Mouse (Mus musculus): ENCODE data around the gene Iqcd. TPM values are rescaled to one million over a fixed set of nuclear protein-coding genes. Genes with fewer than 3 reads are reported as not detected.

The Iqcd gene
- total RNA-seq, 2 experiments from 2014 or later, result not detected

GRCm38 (mm10) chr5:120631128-120631527, 42.3 kb downstream of the Iqcd start:
- DNase-seq, result no peak

DNA sequence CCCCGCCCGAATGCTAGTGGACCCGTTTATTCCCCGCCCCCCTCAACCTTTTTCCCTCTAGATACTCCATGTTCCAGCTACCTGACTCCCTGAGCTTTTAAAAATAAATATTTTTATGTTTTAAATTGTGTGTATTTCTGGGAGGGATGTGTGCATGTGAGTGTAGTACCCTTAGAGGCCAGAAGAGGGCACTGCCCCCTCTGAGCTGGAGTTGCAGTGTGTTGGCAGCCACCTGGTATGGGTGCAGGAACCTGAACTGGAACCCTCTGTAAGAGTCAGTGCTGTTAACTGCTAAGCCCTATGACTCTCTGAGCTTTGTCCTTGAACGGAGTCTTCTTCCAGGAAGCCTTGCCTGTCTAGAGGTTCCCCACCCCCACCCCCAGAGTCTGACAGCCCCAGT, 43.1 kb downstream of the Iqcd start:
- no peak for DNase-seq

DNA sequence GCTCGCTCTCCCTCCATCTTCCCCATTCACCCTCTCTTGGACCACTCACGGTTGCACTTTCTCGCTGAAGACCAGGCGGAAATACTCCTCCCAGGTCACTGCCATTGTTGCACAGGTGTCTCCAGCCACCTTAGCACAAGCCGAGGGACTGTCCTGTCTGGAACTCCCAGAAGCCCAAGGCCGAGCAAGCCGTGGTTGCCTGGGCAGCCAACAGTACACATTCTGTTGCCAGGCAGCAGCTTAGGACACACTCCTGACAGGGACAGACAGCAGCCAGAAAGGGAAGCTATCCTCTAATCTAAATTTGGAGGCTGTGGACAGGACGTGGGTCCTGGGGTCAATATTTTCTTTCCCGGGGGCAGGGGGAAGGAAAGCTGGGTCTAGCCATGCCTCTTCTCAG, 45.3 kb downstream of the Iqcd start, which contains the start of gene Cfap73:
Cfap73 (minus strand) TSS at position 105 of the 400 bp plus-strand sequence.
- peak in 1 of 2 experiments; percentile 46 for DNase-seq

DNA sequence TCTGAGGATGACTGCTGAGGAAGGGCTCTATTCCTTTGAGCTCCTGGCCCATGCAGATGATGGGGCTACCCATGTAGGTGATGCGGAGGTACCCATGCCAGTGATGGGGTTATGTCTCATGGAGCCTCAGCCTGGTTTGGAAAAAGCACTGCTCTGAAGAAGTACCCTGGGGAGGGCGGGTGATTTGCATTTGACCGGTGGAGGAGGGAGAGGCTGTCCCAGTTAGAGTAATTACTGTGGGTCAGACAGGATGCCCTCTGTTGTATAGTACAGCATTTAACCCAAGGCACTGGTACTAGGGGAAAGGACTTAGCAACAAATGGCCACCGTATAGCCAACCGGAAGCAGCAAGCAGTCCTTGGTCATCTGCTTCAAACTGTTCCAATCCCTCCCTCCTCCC, 46.0 kb downstream of the Iqcd start:
- DNase-seq, result no peak

DNA sequence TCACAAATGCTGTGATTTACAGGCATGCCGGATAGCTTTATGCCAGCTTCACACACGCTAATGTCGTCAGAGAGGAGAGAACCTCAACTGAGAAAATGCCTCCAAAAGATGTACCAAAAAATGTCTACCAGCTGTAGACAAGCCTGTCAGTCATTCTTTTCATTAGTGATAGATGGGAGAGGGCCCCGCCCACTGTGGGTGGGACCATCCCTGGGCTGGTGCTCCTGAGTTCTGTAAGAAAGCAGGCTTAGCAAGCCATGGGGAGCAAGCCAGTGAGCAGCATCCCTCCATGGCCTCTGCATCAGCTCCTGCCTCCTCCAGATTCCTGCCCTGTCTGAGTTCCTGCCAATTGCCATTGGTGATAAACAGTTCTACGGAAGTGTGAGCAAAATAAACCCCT, 46.8 kb downstream of the Iqcd start:
- DNase-seq, result no peak

DNA sequence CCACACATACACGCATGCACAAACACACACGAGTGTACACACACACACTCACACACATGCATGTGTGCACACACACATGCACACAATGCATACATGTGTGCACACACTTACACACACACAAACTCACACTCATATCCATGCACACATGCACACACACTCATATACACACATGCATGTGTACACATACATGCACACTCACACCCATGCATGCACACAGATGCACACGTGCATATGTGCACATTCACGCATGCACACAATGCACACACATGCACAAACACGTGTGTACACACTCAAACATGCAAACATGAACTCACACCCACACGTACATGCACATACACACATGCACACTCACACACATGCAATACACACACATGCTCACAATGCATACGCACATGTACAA, 51.3 kb downstream of the Iqcd start:
- no peak for DNase-seq

DNA sequence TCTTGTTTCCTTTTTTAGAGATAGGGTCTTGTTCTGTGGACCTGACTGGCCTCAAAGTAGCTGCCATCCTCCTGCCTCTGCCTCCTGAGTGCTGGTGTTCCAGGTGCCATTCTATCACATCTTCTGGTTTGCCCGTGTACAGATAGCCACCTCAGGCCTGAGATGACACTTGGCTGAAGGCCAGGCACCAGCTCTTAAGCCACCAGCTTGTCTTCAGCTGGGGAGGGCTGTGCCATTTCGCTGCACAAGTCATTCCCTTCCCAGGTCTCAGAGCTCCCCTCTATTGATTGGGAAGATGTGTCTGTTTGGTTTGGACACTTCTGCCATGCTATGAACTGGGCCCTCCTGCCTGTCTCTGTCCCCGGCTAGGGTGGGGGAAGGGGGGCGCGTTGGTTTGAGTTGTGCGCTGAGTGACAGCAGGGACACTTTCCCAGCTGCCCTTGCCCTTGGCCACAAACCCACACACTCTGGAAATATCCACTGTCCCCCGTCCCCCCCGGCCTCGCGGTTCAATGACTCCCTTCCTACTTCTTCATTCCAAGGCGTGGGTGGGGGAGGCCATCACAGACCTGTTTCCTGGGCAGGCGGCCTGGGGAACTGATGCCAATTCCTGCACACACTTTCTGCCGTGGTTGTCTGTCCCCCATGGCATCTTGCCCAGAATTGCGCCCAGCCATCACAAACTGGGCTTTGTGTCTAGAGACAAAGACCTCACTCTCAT, 54.7 kb downstream of the Iqcd start:
- no peak for DNase-seq

- DNase-seq, result no peak
These were observed 55.4 kb downstream of the Iqcd start for GRCm38 (mm10) chr5:120644227-120644626.

DNA sequence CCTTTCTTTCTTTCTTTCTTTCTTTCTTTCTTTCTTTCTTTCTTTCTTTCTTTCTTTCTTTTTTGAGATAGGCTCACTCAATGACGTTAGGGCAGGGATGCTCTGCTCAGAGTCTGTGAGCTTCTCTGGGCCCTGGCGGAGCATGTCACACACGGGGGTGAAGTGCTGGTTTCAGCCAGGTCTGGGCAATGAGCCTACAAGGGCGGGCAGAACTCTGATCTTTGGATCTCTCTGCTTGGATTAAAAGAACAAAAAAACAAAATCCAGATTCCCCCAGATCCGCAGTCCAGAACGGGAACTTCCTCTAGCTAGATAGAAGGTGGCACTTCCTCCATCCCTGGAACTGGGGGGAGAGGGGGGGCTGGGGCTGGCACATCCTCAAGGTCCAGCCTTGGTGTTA, 57.0 kb downstream of the Iqcd start:
- DNase-seq, result no peak

DNA sequence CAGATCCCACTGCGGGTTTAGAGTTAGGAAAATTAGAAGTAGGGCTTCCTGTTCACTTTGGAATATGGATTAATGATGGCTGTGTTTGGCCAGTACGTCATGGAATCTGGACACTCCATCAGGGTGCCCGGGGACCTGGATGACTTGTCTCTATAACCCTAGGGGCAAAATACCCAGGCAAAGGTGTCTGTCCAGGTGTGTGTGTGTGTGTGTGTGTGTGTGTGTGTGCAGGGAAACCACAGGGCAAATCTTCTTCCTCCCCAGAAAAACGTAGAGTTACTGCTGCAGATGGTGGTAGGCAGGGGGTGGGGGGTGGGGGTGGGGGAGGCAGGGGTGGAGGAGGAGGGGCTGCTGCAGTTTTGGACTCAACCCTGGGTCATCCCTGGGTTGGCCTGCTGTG, 58.5 kb downstream of the Iqcd start:
- no peak for DNase-seq

DNA sequence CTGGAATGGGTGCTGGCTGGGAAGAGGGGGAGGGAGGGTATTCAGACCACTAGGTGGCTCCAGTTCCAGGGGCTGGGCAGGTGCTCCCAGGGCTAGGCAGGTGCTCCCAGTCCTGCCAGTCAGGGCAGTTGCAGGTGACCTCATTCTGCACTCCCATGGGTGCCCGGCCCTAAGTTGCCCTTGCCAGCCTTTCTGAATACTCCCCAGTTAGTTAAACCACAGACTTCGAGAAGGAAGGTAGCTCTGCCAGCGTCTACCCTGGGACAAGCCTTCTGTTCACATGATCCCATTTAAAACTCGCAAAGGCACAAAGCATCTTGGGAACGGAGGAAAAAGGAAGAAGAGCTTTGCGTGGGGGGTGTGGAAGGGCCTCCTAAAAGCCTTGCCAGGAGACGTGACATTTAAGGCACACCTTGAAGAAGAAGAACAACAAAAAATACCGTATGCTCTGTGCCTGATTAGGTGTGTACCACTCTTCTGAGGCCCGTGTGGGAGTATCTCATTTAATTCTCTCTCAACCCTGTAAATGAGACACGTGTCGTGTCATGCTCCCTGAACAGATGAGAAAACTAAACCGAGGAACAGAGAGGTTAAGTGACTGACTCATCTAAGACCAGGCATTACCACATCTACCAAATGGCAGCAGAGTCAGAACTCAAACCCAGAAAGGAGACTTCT, 59.1 kb downstream of the Iqcd start:
- no peak for DNase-seq

DNA sequence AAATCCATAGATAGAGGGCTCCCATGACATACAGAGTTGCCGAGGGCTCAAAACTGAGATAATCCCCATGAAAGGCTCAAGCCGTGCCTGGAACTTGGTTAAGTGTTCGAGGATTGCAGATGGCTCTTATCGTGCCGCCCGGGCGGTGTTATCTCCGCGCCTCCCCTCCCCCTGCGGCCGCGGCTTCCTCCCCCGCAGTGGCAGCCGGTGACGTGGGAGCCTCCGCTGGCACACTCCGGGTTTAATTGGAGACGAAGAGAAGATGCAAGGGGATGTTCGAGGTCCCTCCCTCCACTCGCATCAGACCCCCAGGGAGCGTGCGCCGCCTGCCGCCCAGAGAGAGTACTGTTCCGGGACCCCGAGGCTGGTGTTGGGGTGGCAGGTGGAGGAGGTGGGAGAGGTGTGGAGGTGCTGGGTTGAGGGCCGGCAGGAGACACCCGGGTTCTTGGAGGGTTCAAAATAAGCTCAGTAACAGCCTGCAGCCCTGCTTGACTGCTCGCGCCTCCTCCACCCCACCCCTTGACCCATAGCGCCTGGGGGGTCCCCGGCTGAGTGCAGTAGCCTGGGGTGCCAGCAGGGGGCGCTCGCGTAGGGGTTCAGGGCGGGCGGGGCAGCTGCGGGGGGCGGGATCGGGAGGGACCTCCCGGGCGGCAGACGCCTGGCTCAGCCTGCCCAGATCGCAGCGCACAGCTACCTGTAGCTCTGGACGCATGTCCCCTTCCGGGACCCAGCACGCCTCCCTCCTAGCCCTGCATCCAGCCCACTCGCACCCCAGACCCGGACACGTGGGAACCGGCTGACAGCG, 60.0 kb downstream of the Iqcd start, which contains the start of gene Rasal1:
Rasal1 (plus strand) TSS at position 244 of the 805 bp plus-strand sequence.
- peak; percentile 38 to 43 for DNase-seq

DNA sequence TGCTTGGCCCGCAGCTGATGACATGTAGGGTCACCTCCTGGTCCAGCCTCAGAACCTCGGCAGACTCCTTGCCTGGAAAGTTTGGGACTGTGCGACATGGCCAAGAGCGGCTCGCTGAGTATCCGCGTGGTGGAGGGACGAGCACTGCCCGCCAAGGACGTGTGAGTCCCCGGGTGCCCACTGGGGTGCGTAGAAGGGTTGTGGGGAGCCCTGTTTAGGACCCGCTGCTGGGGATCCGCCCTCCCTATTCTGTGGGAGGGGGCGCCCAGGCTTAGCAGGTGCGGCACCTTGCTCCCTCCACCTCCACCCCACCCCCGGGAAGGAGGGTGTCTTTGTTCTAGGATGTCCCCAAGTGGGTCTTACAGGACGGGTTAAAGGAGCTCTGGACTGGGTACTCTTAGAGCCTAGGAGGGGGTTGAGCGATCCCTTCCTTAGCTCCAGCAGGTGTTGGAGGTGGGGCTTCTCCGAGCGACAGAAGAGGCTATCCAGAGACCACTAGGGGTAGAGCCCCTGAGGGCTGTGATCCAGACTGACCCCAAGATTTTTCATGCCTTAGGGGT, 60.6 kb downstream of the Iqcd start:
- no peak for DNase-seq

DNA sequence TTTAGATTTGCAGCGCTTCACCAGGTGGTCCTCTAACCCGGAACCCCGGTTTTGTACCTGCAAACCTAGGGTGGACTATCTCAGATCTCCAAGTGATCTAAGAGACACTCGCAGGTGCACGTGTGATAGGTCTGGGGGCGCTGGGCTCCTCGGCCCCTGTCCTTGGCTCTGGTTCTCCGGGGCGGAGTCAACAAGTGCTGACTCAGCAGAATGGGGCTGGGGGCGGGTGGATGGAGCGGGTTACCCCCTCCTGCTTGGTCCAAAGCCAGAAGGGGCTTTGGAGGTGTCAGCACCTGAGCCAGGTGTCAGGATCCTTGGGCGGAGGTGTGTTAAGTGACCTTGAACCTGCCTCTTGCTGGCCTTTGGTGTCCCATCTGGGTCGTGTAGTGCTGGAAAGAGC, 61.1 kb downstream of the Iqcd start:
- no peak for DNase-seq

- no peak for DNase-seq
These were observed 62.4 kb downstream of the Iqcd start for GRCm38 (mm10) chr5:120651230-120651629.

DNA sequence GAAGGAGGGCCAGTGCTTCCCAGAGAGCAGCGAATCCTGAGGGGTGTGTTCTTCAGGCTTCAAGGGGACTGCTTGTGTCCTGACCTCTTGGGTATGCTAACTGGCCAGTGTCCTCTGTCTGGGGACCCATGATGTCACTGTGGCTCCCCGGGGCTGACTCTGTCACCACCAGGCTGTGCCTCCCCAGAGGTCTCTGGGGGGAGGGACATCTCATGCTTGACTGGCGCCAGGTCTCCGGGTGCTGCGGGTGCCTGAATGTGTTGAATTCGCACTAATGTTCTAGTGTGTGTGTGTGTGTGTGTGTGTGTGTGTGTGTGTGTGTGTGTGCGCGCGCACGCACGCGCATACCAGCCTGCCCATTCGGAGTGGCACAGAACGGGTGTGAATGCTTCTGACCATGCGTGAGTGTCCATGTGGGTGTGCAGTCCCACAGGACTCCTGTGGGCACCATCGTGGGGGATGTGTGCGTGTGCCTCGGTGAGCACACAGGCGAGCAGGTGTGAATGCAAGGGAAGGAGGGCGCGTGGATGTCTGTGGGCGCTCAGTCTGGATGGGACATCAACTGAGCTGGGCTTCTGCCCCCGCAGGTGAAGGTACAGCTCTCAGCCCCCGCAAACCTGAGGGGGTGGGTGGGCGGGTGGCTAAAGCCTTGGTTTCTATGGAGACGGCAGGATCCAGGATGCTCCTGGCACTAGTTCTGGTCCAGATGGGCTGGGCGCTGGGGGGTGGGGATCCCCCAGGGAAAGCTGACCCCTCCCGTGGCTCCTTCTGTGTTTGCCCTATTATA, 64.3 kb downstream of the Iqcd start:
- DNase-seq, result no peak

- DNase-seq, result no peak
These were observed 65.1 kb downstream of the Iqcd start for GRCm38 (mm10) chr5:120653873-120654272.

- DNase-seq, result no peak
These were observed 67.5 kb downstream of the Iqcd start for GRCm38 (mm10) chr5:120656281-120656751.

All from heart, adult 18-20 months (tissue).